Mouse (Mus musculus) mesoderm, embryonic 11.5 days (tissue): ENCODE measurements around the gene Homer3.

Source experiments
- DNase-seq: peaks from one replicate; pipeline ENCODE4 v3.0.0-alpha.2; 2012; ENCODE audit warnings: low read depth, low spot score

Gene Homer3

GRCm38 (mm10) chr8:70332878-70333202 is 50.2 kb downstream of the Homer3 start:
- no peak for DNase-seq

- no peak for DNase-seq
Measured at GRCm38 (mm10) chr8:70338931-70339330, 56.3 kb downstream of the Homer3 start.

GRCm38 (mm10) chr8:70340659-70341058 is 58.0 kb downstream of the Homer3 start:
- no peak for DNase-seq

- DNase-seq, result no peak
Measured at GRCm38 (mm10) chr8:70342007-70342406, 59.4 kb downstream of the Homer3 start.

GRCm38 (mm10) chr8:70343076-70343475 is 60.4 kb downstream of the Homer3 start:
- peak; percentile 30 for DNase-seq

- DNase-seq, result peak; percentile 50
Measured at GRCm38 (mm10) chr8:70343696-70344095, 61.1 kb downstream of the Homer3 start.
